Mouse (Mus musculus) colon, adult 2 months (tissue): Measurements from ENCODE around the gene Fpr-rs6. TPM values are rescaled to one million over a fixed set of nuclear protein-coding genes. Genes with fewer than 3 reads are reported as not detected.

ENCODE experiments used
- polyA plus RNA-seq: library from polyadenylated mRNA; depleted of rRNA; stranded (reverse); fragments of >200 nt; gene quantifications from 2 replicates; pipeline ENCODE4 v1.2.3, GENCODE M21; 2012; rRNA removed

Gene Fpr-rs6
- polyA plus RNA-seq, result not detected in 2 replicates

DNA sequence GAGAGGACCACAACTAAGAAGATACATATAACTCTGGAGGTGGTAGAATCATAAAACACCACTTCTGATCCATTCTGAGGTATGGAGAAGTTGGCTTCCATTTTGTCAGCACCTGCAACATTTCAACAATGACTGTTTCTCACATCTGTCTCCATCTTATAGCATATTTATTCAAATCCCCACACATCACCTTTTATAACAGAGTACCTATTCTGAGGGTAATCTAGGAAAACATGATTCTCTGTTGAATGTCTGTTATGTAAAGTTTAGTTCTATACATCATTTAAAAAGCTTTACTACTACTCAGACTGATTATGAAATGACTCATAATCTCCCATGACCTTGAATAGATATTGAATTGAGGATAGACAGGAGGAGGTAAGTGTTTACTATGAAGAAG is at the start of gene Fpr-rs6:
Fpr-rs6 (minus strand) TSS at position 101 of the 400 bp plus-strand sequence.

Other genes starting within 250 kb of the Fpr-rs6 start
- gene Vmn2r104, start 134.8 kb downstream of the Fpr-rs6 start, polyA plus RNA-seq, result not detected in 2 replicates
- gene Fpr-rs7, start 68.9 kb downstream of the Fpr-rs6 start, polyA plus RNA-seq, result not detected in 2 replicates
- gene Vmn2r105, start 52.0 kb upstream of the Fpr-rs6 start, polyA plus RNA-seq, result not detected in 2 replicates
- not detected in 2 replicates for gene Vmn2r106, start 102.5 kb upstream of the Fpr-rs6 start, polyA plus RNA-seq
- not detected in 2 replicates for gene Vmn2r107, start 162.1 kb upstream of the Fpr-rs6 start, polyA plus RNA-seq
- not detected in 2 replicates for gene Vmn1r224, start 231.0 kb upstream of the Fpr-rs6 start, polyA plus RNA-seq